Mouse (Mus musculus): ENCODE results near the gene Znhit3. TPM values are rescaled to one million over a fixed set of nuclear protein-coding genes. Genes with fewer than 3 reads are reported as not detected.

Znhit3 gene
- polyA plus RNA-seq, 1 experiment from 2014 or later: 27.4 TPM

DNA sequence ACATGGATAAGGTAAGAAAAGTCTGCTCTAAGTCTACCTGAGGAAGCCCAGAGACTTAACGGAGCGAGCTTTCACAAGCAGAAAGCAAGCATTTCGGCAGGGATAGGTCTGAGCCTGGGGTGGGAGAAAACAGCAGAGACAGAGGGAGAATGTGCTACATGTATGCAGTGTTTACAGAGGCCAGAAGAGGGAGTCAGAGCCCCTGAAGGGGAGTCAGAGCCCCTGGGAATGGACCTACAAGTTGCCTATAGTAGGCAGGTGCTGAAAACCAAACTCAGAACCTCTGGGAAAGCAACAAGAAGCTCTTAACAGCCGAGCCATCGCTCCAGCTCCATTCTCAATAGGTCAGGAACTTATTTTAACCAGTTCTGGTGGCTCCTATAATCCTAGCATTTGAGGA is 1.5 kb downstream of the Znhit3 start:
- no peak overlapping the region for H3K9ac ChIP-seq (ENCODE audit: low read depth, low read length)

GRCm38 (mm10) chr11:84910411-84910810 is 5.8 kb downstream of the Znhit3 start:
- H3K27me3 ChIP-seq (ENCODE audit: control insufficient read depth, insufficient read depth, low read depth, low read length): no peaks in the 10 kb centered on the region
- no peak overlapping the region for H3K4me2 ChIP-seq (ENCODE audit: low read depth, low read length)
- H3K27ac ChIP-seq (ENCODE audit: low read length): no peak overlapping the region
- H3K36me3 ChIP-seq (ENCODE audit: control insufficient read depth, insufficient read depth): peaks cover 23% of the 10 kb centered on the region; the same call in 1 of the 2 replicates
- no peak overlapping the region for H3K9ac ChIP-seq (ENCODE audit: low read depth, low read length)
- H3K9me3 ChIP-seq (replicated peaks; ENCODE audit: control insufficient read depth, low read length): no peaks in the 10 kb centered on the region
- ATAC-seq (ENCODE audit: low read depth): no peak
- no peak overlapping the region for H3K4me3 ChIP-seq (ENCODE audit: low read depth, low read length)
- H3K4me1 ChIP-seq (ENCODE audit: control insufficient read depth, low read depth, low read length): peaks cover 7% of the 10 kb centered on the region
- whole genome bisulfite sequencing (ENCODE audit: insufficient replicate concordance): 87% methylated on average over 4 of the region's 4 CpGs

More for the DNA sequence above, 1.5 kb downstream of the Znhit3 start:
- WGBS (ENCODE audit: insufficient replicate concordance): 70% methylated on average over 5 of the region's 5 CpGs
- Histone ChIP-seq H3K4me2 (ENCODE audit: low read depth, low read length) (0 out of 2 replicates have a peak overlapping the region, but pooled peaks have one; percentile 82), H3K27me3 (ENCODE audit: control insufficient read depth, insufficient read depth, low read depth, low read length) (no peaks in the 10 kb centered on the region), H3K27ac (ENCODE audit: low read length) (no peak overlapping the region), H3K36me3 (ENCODE audit: control insufficient read depth, insufficient read depth) (peaks cover 16% of the 10 kb centered on the region; the same call in 1 of the 2 replicates), H3K9me3 (replicated peaks; ENCODE audit: control insufficient read depth, low read length) (no peaks in the 10 kb centered on the region), H3K4me1 (ENCODE audit: control insufficient read depth, low read depth, low read length) (peaks cover 24% of the 10 kb centered on the region), H3K4me3 (ENCODE audit: low read depth, low read length) (0 out of 2 replicates have a peak overlapping the region, but pooled peaks have one; percentile 80)
- ATAC-seq (ENCODE audit: low read depth): no peak

- H3K27ac ChIP-seq (ENCODE audit: low read length): no peak overlapping the region
- no peak for ATAC-seq (ENCODE audit: low read depth)
- H3K36me3 ChIP-seq (ENCODE audit: control insufficient read depth, insufficient read depth): peaks cover 28% of the 10 kb centered on the region; the same call in 1 of the 2 replicates
- no peak overlapping the region for H3K9ac ChIP-seq (ENCODE audit: low read depth, low read length)
- no peak overlapping the region for H3K4me2 ChIP-seq (ENCODE audit: low read depth, low read length)
- H3K4me1 ChIP-seq (ENCODE audit: control insufficient read depth, low read depth, low read length): no peaks in the 10 kb centered on the region
- no peaks in the 10 kb centered on the region for H3K9me3 ChIP-seq (replicated peaks; ENCODE audit: control insufficient read depth, low read length)
- no peaks in the 10 kb centered on the region for H3K27me3 ChIP-seq (ENCODE audit: control insufficient read depth, insufficient read depth, low read depth, low read length)
- no peak overlapping the region for H3K4me3 ChIP-seq (ENCODE audit: low read depth, low read length)
- 87% methylated on average over 6 of the region's 6 CpGs for WGBS (ENCODE audit: insufficient replicate concordance)
Observed at GRCm38 (mm10) chr11:84908480-84908879, 7.7 kb downstream of the Znhit3 start.

- H3K4me1 ChIP-seq (ENCODE audit: control insufficient read depth, low read depth, low read length): no peaks in the 10 kb centered on the region
- no peaks in the 10 kb centered on the region for H3K27me3 ChIP-seq (ENCODE audit: control insufficient read depth, insufficient read depth, low read depth, low read length)
- 70% methylated on average over 3 of the region's 3 CpGs for WGBS (ENCODE audit: insufficient replicate concordance)
- H3K36me3 ChIP-seq (ENCODE audit: control insufficient read depth, insufficient read depth): peaks cover 28% of the 10 kb centered on the region; the same call in 1 of the 2 replicates
- H3K4me2 ChIP-seq (ENCODE audit: low read depth, low read length): no peak overlapping the region
- no peak overlapping the region for H3K9ac ChIP-seq (ENCODE audit: low read depth, low read length)
- H3K9me3 ChIP-seq (replicated peaks; ENCODE audit: control insufficient read depth, low read length): no peaks in the 10 kb centered on the region
- no peak overlapping the region for H3K4me3 ChIP-seq (ENCODE audit: low read depth, low read length)
- H3K27ac ChIP-seq (ENCODE audit: low read length): no peak overlapping the region
- no peak for ATAC-seq (ENCODE audit: low read depth)
Observed at GRCm38 (mm10) chr11:84907081-84907480, 9.1 kb downstream of the Znhit3 start.

GRCm38 (mm10) chr11:84904597-84905144 is 11.5 kb downstream of the Znhit3 start:
- Histone ChIP-seq H3K9ac (ENCODE audit: low read depth, low read length) (no peak overlapping the region), H3K27me3 (ENCODE audit: control insufficient read depth, insufficient read depth, low read depth, low read length) (no peaks in the 10 kb centered on the region), H3K4me3 (ENCODE audit: low read depth, low read length) (no peak overlapping the region), H3K36me3 (ENCODE audit: control insufficient read depth, insufficient read depth) (peaks cover 27% of the 10 kb centered on the region), H3K4me2 (ENCODE audit: low read depth, low read length) (no peak overlapping the region), H3K9me3 (replicated peaks; ENCODE audit: control insufficient read depth, low read length) (no peaks in the 10 kb centered on the region), H3K27ac (ENCODE audit: low read length) (no peak overlapping the region), H3K4me1 (ENCODE audit: control insufficient read depth, low read depth, low read length) (no peaks in the 10 kb centered on the region)
- 72% methylated on average over 9 of the region's 9 CpGs for WGBS (ENCODE audit: insufficient replicate concordance)
- ATAC-seq (ENCODE audit: low read depth): no peak

DNA sequence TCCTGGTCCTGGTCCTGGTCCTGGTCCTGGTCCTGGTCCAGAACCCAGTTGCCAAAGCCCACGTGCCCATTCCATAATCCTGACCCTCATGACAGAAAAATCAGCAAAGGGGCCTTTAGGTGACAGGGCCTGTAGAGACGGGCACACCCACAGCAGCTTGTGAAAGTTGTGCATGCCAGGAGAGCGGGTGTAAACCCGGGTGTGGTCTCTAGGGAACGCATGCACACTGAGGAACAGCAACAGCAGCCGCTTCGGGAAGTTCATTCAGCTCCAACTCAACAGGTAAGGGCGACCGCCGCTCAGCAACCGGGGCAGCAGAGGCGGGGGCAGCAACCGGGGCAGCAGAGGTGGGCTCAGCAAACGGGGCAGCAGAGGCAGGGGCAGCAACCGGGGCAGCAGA is 23.1 kb downstream of the Znhit3 start:
- no peak for ATAC-seq (ENCODE audit: low read depth)
- WGBS (ENCODE audit: insufficient replicate concordance): 78% methylated on average over 15 of the region's 15 CpGs
- Histone ChIP-seq H3K27ac (ENCODE audit: low read length) (no peak overlapping the region), H3K4me3 (ENCODE audit: low read depth, low read length) (no peak overlapping the region), H3K27me3 (ENCODE audit: control insufficient read depth, insufficient read depth, low read depth, low read length) (no peaks in the 10 kb centered on the region), H3K36me3 (ENCODE audit: control insufficient read depth, insufficient read depth) (peaks cover 10% of the 10 kb centered on the region), H3K4me2 (ENCODE audit: low read depth, low read length) (no peak overlapping the region), H3K4me1 (ENCODE audit: control insufficient read depth, low read depth, low read length) (no peaks in the 10 kb centered on the region), H3K9ac (ENCODE audit: low read depth, low read length) (no peak overlapping the region), H3K9me3 (replicated peaks; ENCODE audit: control insufficient read depth, low read length) (no peaks in the 10 kb centered on the region)

DNA sequence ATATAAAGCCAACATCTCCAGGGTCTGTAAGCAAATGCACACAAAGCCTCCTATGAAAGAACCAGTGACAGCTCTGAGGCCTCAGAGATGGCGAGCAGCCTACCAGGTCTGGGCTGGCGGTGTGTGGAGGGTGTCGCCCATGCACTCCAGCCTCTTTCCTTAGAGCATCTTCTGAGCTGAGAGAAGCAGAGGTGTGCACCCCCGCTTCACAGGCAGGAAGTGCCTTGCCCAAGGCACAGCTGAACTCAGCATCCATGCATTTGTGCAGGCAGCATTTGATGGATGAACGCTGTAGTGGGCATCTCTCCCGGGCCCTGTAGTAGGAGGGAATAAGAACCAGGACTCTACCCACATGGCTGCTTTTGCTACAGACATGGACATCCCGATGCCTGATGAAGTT is 24.5 kb downstream of the Znhit3 start:
- no peak for ATAC-seq (ENCODE audit: low read depth)
- Histone ChIP-seq H3K27ac (ENCODE audit: low read length) (no peak overlapping the region), H3K4me3 (ENCODE audit: low read depth, low read length) (no peak overlapping the region), H3K4me2 (ENCODE audit: low read depth, low read length) (no peak overlapping the region), H3K9me3 (replicated peaks; ENCODE audit: control insufficient read depth, low read length) (no peaks in the 10 kb centered on the region), H3K4me1 (ENCODE audit: control insufficient read depth, low read depth, low read length) (no peaks in the 10 kb centered on the region), H3K9ac (ENCODE audit: low read depth, low read length) (no peak overlapping the region), H3K27me3 (ENCODE audit: control insufficient read depth, insufficient read depth, low read depth, low read length) (no peaks in the 10 kb centered on the region), H3K36me3 (ENCODE audit: control insufficient read depth, insufficient read depth) (peaks cover 12% of the 10 kb centered on the region)
- 85% methylated on average over 7 of the region's 7 CpGs for WGBS (ENCODE audit: insufficient replicate concordance)

DNA sequence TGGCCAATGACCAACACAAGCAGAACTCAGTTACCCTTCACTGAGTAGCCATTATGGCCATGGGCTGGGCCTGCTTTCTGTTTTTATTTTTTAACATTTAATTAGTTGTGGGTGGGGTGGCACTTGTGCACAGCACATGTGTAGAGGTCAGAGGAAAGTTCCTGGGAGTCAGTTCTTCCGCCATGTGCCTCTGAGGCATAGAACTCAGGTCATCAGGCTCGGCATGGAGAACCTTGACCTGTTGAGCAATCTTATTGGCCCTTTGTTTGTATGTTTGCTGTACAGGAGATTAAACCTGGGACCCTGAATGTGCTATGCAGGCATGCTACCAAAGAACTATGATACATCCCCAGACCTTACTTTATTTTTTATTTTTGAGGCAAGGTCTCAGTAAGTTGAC is 26.7 kb downstream of the Znhit3 start:
- Histone ChIP-seq H3K9me3 (replicated peaks; ENCODE audit: control insufficient read depth, low read length) (no peaks in the 10 kb centered on the region), H3K4me1 (ENCODE audit: control insufficient read depth, low read depth, low read length) (no peaks in the 10 kb centered on the region), H3K4me2 (ENCODE audit: low read depth, low read length) (no peak overlapping the region), H3K27ac (ENCODE audit: low read length) (no peak overlapping the region), H3K27me3 (ENCODE audit: control insufficient read depth, insufficient read depth, low read depth, low read length) (no peaks in the 10 kb centered on the region), H3K4me3 (ENCODE audit: low read depth, low read length) (no peak overlapping the region), H3K36me3 (ENCODE audit: control insufficient read depth, insufficient read depth) (peaks cover 15% of the 10 kb centered on the region), H3K9ac (ENCODE audit: low read depth, low read length) (no peak overlapping the region)
- ATAC-seq (ENCODE audit: low read depth): peak; percentile 55; the same call in 1 of the 2 replicates
- WGBS (ENCODE audit: insufficient replicate concordance): 73% methylated on average over 2 of the region's 2 CpGs

DNA sequence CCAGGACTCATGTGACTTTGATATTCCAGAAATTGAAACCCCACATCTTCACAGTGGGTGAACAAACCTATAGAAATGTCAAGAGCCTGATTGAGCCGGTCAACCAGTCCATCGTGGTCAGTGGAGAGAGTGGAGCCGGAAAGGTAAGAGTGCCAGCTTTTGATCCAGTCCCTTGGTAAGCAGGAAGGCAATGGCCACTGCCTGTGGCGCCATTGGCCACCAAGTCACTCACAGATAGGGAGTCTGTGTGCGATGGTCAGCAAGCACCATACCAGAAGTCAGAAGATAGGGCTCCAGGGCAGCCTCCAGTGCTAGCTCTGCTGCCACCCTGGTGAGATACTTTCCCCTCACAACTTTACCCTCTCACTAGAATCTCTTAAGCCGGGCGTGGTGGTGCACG is 28.1 kb downstream of the Znhit3 start:
- WGBS (ENCODE audit: insufficient replicate concordance): 88% methylated on average over 8 of the region's 8 CpGs
- Histone ChIP-seq H3K9me3 (replicated peaks; ENCODE audit: control insufficient read depth, low read length) (no peaks in the 10 kb centered on the region), H3K9ac (ENCODE audit: low read depth, low read length) (no peak overlapping the region), H3K27ac (ENCODE audit: low read length) (no peak overlapping the region), H3K36me3 (ENCODE audit: control insufficient read depth, insufficient read depth) (peaks cover 15% of the 10 kb centered on the region), H3K27me3 (ENCODE audit: control insufficient read depth, insufficient read depth, low read depth, low read length) (no peaks in the 10 kb centered on the region), H3K4me2 (ENCODE audit: low read depth, low read length) (no peak overlapping the region), H3K4me1 (ENCODE audit: control insufficient read depth, low read depth, low read length) (no peaks in the 10 kb centered on the region), H3K4me3 (ENCODE audit: low read depth, low read length) (no peak overlapping the region)
- no peak for ATAC-seq (ENCODE audit: low read depth)

Measured in liver, embryonic 16.5 days (tissue).